12 mouse cellular contexts compared by ENCODE assay signal in genomic region chr10:84772380-84773130, GRCm38 (mm10). TPM values are rescaled to one million over a fixed set of nuclear protein-coding genes. Genes with fewer than 3 reads are reported as not detected.
DNase-seq lines count a peak whose midpoint lies in the region; ATAC-seq and TF ChIP-seq lines count a peak whose summit lies in the region.
"Had no signal": no experiment of that assay in that cellular context is flagged by ENCODE, and none has a peak within 500 bp of the region (broad histone marks: within the 10 kb centered on the region; RNA-seq: fewer than 3 reads in every experiment).

No protein-coding gene starts in this region.

- H3K9ac ChIP-seq in hindbrain, postnatal 0 days (replicated peaks; ENCODE audit: low read length): no peak overlapping the region
- no peak overlapping the region for H3K9ac ChIP-seq in hindbrain, embryonic 16.5 days (ENCODE audit: low read depth, low read length)
- H3K9ac ChIP-seq: forebrain, embryonic 13.5 days; lung, embryonic 14.5 days had no signal

- no peak overlapping the region for H3K27ac ChIP-seq in hindbrain, postnatal 0 days
- H3K27ac ChIP-seq in hindbrain, embryonic 16.5 days (ENCODE audit: low read depth, low read length): no peak overlapping the region
- H3K27ac ChIP-seq in limb, embryonic 10.5 days: no peak overlapping the region
- H3K27ac ChIP-seq: forebrain, embryonic 13.5 days had no signal

- WGBS in hindbrain, postnatal 0 days: 40% methylated on average over 4 of the region's 4 CpGs
- WGBS in hindbrain, embryonic 16.5 days: 66% methylated on average over 4 of the region's 4 CpGs
- 89% methylated on average over 4 of the region's 4 CpGs for WGBS in limb, embryonic 10.5 days

- ATAC-seq in hindbrain, postnatal 0 days: peak; percentile 24; the same call in 1 of the 2 replicates
- ATAC-seq in hindbrain, embryonic 16.5 days: no peak
- ATAC-seq: forebrain, embryonic 13.5 days; intestine, embryonic 16.5 days had no signal

- no peaks in the 10 kb centered on the region for H3K4me1 ChIP-seq in hindbrain, postnatal 0 days (ENCODE audit: insufficient read depth, low read length)
- no peaks in the 10 kb centered on the region for H3K4me1 ChIP-seq in hindbrain, embryonic 16.5 days (ENCODE audit: control insufficient read depth, insufficient read depth, low read depth, low read length)
- H3K4me1 ChIP-seq in limb, embryonic 10.5 days: peaks cover 5% of the 10 kb centered on the region

- no peaks in the 10 kb centered on the region for H3K27me3 ChIP-seq in hindbrain, postnatal 0 days (ENCODE audit: insufficient read depth, low read length)
- no peaks in the 10 kb centered on the region for H3K27me3 ChIP-seq in hindbrain, embryonic 16.5 days (replicated peaks; ENCODE audit: control insufficient read depth, insufficient read depth, low read length)
- no peaks in the 10 kb centered on the region for H3K27me3 ChIP-seq in limb, embryonic 10.5 days (ENCODE audit: low read depth, poor library complexity, severe bottlenecking)
- H3K27me3 ChIP-seq: forebrain, embryonic 13.5 days had no signal

- no peaks in the 10 kb centered on the region for H3K9me3 ChIP-seq in hindbrain, postnatal 0 days (ENCODE audit: low read length)
- no peaks in the 10 kb centered on the region for H3K9me3 ChIP-seq in hindbrain, embryonic 16.5 days (ENCODE audit: control insufficient read depth, low read length)
- no peaks in the 10 kb centered on the region for H3K9me3 ChIP-seq in limb, embryonic 10.5 days (replicated peaks)
- H3K9me3 ChIP-seq: forebrain, embryonic 13.5 days had no signal

- no peak overlapping the region for H3K4me2 ChIP-seq in hindbrain, postnatal 0 days (ENCODE audit: low read depth, low read length)
- no peak overlapping the region for H3K4me2 ChIP-seq in hindbrain, embryonic 16.5 days (ENCODE audit: low read length)
- H3K4me2 ChIP-seq: forebrain, embryonic 13.5 days; lung, embryonic 14.5 days had no signal

- H3K36me3 ChIP-seq in hindbrain, postnatal 0 days (ENCODE audit: insufficient read depth, low read length): no peaks in the 10 kb centered on the region
- no peaks in the 10 kb centered on the region for H3K36me3 ChIP-seq in hindbrain, embryonic 16.5 days (ENCODE audit: control insufficient read depth, insufficient read depth, low read length)
- no peaks in the 10 kb centered on the region for H3K36me3 ChIP-seq in limb, embryonic 10.5 days

- DNase-seq in hindbrain, postnatal 0 days (ENCODE audit: low spot score): no peak
- DNase-seq in cerebellum, adult 18-20 months: peak; percentile 48 to 57
- DNase-seq in heart, adult 9 months (ENCODE audit: low spot score in 2 of 2): peak; percentile 47 to 58
- DNase-seq in right cerebral cortex, postnatal 14 days: peak; percentile 44
- DNase-seq in limb, embryonic 10.5 days (ENCODE audit: low spot score): no peak
- no peak for DNase-seq in urinary bladder, adult 18-20 months (ENCODE audit: low spot score in 2 of 2)
- DNase-seq: lung, embryonic 14.5 days; thymus, adult 2 months had no signal

- no peak for TF ChIP-seq CTCF in hindbrain, postnatal 0 days (IDR thresholded peaks at IDR 0.05; ENCODE audit: low read depth)

- no peak overlapping the region for H3K4me3 ChIP-seq in hindbrain, postnatal 0 days (ENCODE audit: low read length)
- H3K4me3 ChIP-seq in hindbrain, embryonic 16.5 days (ENCODE audit: low read length): no peak overlapping the region
- no peak overlapping the region for H3K4me3 ChIP-seq in limb, embryonic 10.5 days
- H3K4me3 ChIP-seq: forebrain, embryonic 13.5 days had no signal

RNA-seq across cellular contexts. Expression of gene Rfx4, which starts 16.7 kb away (rescaled TPM):
- 16.7 and 21.5 TPM in 2 replicates for total RNA-seq in hindbrain, postnatal 0 days (2014; rRNA removed)
- 16.1 and 17.1 TPM in 2 replicates for polyA plus RNA-seq in hindbrain, postnatal 0 days (2015; fragmentation: Nextera tagmentation; extraction: Ambion mirVana)
- 16.1 and 22.1 TPM in 2 replicates for polyA plus RNA-seq in hindbrain, embryonic 16.5 days (2015; fragmentation: Nextera tagmentation; extraction: Ambion mirVana)
- polyA plus RNA-seq in limb, embryonic 10.5 days (2016; fragmentation: Nextera tagmentation; extraction: Ambion mirVana): 0.06 TPM in 1 of 2 replicates, not detected in the other
- total RNA-seq: common myeloid progenitor, adult 5-6 weeks had no signal
- polyA plus RNA-seq: intestine, embryonic 16.5 days; lung, embryonic 14.5 days had no signal

Comparison
In these comparisons a context has a peak if more than half of its experiments do, and no peak if none do; other contexts are left out.
1. DNase-seq: peak in cerebellum, adult 18-20 months (2 of 2), heart, adult 9 months (2 of 2) and right cerebral cortex, postnatal 14 days (single experiment); none in hindbrain, postnatal 0 days (single experiment), limb, embryonic 10.5 days (single experiment) and urinary bladder, adult 18-20 months (0 of 2).
2. RNA of gene Rfx4, which starts 16.7 kb away (polyA plus RNA-seq): 16.1 to 22.1 TPM in hindbrain, embryonic 16.5 days and 16.1 to 17.1 TPM in hindbrain, postnatal 0 days; 0.06 TPM in limb, embryonic 10.5 days; every median in the first group is over 10 times any median in the second.